Mouse (Mus musculus) hindbrain, embryonic 13.5 days (tissue): Measurements from ENCODE around the gene Slc5a7. TPM values are rescaled to one million over a fixed set of nuclear protein-coding genes. Genes with fewer than 3 reads are reported as not detected.

Experiments
- ATAC-seq: fragments of 200-750 bp; cut with Nextera tagmentation; 2 replicates; pipeline ENCODE4 v1.8.0; 2017; ENCODE audit warnings: moderate TSS enrichment; ENCODE audit not compliant: low FRiP score
- H3K27ac ChIP-seq: fragments of 300-500 bp; sonication (generic); 2 replicates; pipeline ENCODE4 v1.5.1; 2015; ENCODE audit warnings: inconsistent platforms, mild to moderate bottlenecking, moderate library complexity
- H3K27me3 ChIP-seq: fragments of 300-500 bp; sonication (generic); 2 replicates; pipeline ENCODE4 v1.6.1; 2015; ENCODE audit warnings: mild to moderate bottlenecking, inconsistent platforms
- H3K36me3 ChIP-seq: fragments of 300-500 bp; sonication (generic); 2 replicates; pipeline ENCODE4 v1.6.1; 2015; ENCODE audit warnings: mild to moderate bottlenecking, inconsistent platforms
- H3K4me1 ChIP-seq: fragments of 300-500 bp; sonication (generic); replicated peaks from 2 replicates; pipeline ENCODE4 v1.6.1; 2015; ENCODE audit warnings: inconsistent platforms
- H3K4me2 ChIP-seq: fragments of 300-500 bp; sonication (generic); 2 replicates; pipeline ENCODE4 v1.6.1; 2015; ENCODE audit warnings: inconsistent platforms, mild to moderate bottlenecking, moderate library complexity
- H3K4me3 ChIP-seq: fragments of 300-500 bp; sonication (generic); 2 replicates; pipeline ENCODE4 v1.5.1; 2015; ENCODE audit warnings: mild to moderate bottlenecking, inconsistent platforms
- H3K9ac ChIP-seq: fragments of 300-500 bp; sonication (generic); 2 replicates; pipeline ENCODE4 v1.6.1; 2015; ENCODE audit warnings: mild to moderate bottlenecking, inconsistent platforms
- H3K9me3 ChIP-seq: fragments of 300-500 bp; sonication (generic); 2 replicates; pipeline ENCODE4 v1.6.1; 2016; ENCODE audit warnings: inconsistent platforms
- WGBS: fragments of 180-500 bp; shearing (Covaris S2); methylation state at CpG from one replicate; pipeline ENCODE4 v1.1.7; 2015; 5-methylcytosine and 5-hydroxymethylcytosine counted together
- polyA plus RNA-seq: library from polyadenylated mRNA; unstranded; fragments of >200 nt; fragmentation: Nextera tagmentation; extraction: Ambion mirVana; gene quantifications from 2 replicates; pipeline ENCODE4 v1.2.1, GENCODE M21; 2015

Slc5a7 gene
- 5.4 and 6.2 TPM in 2 replicates for polyA plus RNA-seq

DNA sequence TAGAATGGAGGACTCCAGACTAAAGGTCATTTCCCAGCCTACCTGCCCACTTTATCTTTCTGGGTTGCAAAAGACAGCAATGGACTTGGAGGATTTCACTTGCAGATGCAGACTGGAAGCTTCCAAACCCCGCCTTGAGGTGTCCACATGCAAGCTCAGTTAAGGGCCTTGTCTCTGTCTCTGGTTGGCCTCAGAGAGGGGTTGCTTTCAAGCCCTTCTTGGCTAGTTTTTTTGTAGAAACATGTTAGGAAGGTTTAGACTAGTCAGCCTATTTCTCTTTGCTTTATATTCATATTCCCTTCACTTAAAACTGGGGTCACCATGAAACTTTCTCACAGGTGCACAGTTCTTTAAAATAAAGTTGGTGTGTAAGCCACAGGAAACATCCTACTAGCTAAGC, at the start of gene Slc5a7:
TSS of gene Slc5a7 (minus strand) at position 101 of the 400 bp plus-strand sequence.
- H3K4me2 ChIP-seq, result peak within 1 kb of the TSS; percentile 93
- peak within 1 kb of the TSS; percentile 70 for H3K9ac ChIP-seq
- no peaks in the 10 kb centered on the region for H3K36me3 ChIP-seq
- no peaks in the 10 kb centered on the region for H3K9me3 ChIP-seq
- 0 out of 2 replicates have a peak, but pooled peaks have one; percentile 5 for ATAC-seq
- H3K4me1 ChIP-seq, result peaks cover 8% of the 10 kb centered on the region
- H3K4me3 ChIP-seq, result peak within 1 kb of the TSS; percentile 54
- no peak within 1 kb of the TSS for H3K27ac ChIP-seq
- H3K27me3 ChIP-seq, result peaks cover 17% of the 10 kb centered on the region; the same call in 1 of the 2 replicates
- WGBS, result 61% methylated on average over 1 of the region's 1 CpGs

DNA sequence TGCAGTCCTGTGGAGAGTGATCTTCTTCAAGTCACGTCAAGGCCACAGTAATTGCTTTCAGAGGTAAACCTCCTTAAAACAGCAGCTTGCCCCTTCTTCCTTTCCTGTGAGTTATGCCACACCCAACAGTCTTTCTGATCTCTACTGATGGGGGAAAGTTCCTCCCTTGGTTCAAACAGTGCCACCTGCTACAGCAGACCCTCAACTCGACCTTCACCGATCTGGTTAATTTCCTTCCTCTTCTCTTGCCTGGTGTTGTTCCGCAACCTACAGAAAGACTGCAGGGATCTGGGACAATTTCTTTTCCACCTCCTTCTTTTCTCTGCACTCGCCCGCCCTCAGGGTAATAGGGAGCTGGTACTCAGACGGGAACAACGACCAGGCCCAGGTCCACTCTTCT, 48.8 kb upstream of the Slc5a7 start:
- Histone ChIP-seq H3K27ac (no peak overlapping the region), H3K27me3 (no peaks in the 10 kb centered on the region), H3K9ac (no peak overlapping the region), H3K36me3 (no peaks in the 10 kb centered on the region), H3K4me3 (no peak overlapping the region), H3K9me3 (no peaks in the 10 kb centered on the region), H3K4me1 (no peaks in the 10 kb centered on the region), H3K4me2 (no peak overlapping the region)
- ATAC-seq, result no peak
- WGBS, result 87% methylated on average over 8 of the region's 8 CpGs

DNA sequence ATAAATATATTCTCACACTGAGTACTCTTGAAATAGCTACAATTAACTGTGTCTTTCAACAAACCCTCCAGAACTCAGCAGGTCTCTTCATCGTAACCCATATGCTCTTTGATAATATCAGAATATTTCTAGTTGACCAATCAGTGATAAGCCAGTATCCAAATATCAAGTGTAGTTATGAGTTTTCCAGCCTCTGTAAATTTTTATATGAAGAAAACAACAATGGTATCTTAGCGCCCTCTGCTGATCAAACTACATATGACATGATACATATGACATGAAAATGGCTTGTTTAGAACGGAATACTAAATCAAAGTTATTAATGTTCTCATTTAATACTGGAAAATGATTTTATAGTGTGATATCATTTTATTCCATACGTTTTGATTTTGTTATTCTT, 44.6 kb upstream of the Slc5a7 start:
- Histone ChIP-seq H3K27me3 (no peaks in the 10 kb centered on the region), H3K4me2 (no peak overlapping the region), H3K9ac (no peak overlapping the region), H3K4me3 (no peak overlapping the region), H3K36me3 (no peaks in the 10 kb centered on the region), H3K4me1 (no peaks in the 10 kb centered on the region), H3K27ac (no peak overlapping the region), H3K9me3 (no peaks in the 10 kb centered on the region)
- ATAC-seq, result no peak
- WGBS, result 29% methylated on average over 4 of the region's 4 CpGs

DNA sequence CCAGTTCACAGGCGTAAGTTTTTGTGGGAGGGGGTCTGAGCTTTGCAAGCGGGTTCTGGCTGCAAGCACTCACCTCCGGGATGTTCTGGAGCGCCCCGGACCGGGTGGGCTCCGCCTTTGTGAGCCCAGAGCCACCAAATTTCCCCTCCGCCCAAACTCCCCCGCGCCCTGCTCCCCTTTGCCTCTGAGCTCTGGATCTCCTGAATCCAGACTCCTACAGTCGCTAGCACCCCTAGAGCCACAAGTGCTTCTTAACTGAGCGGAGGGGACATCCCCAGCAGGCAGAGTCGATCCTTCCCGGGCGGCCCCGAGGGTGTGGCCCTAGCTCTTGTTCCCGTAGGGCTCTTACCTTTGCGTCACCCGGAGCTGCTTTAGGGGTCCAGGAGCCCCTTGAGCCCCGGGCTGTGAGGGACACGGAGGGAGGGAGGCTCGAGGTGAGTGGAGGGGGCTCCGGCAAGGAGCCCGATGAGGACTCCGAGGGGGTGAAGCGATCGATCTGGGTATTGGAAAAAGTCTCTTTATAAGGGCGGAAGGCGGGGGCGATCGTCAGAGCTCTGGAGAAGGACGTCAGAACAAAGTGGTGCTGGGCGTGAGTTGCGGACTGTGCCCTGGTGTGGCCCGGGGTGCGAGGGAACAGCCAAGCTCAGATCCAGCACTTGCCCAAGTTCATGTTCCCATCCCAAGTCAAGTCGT, 456 bp downstream of the Slc5a7 start:
- H3K27ac ChIP-seq, result no peak overlapping the region
- under 1% methylated on average over 37 of the region's 37 CpGs for WGBS
- no peaks in the 10 kb centered on the region for H3K36me3 ChIP-seq
- peak overlapping the region; percentile 93 for H3K4me2 ChIP-seq
- H3K4me1 ChIP-seq, result peaks cover 8% of the 10 kb centered on the region
- peak; percentile 84 for ATAC-seq
- H3K9ac ChIP-seq, result peak overlapping the region; percentile 70
- H3K9me3 ChIP-seq, result no peaks in the 10 kb centered on the region
- peak overlapping the region; percentile 54 for H3K4me3 ChIP-seq
- peaks cover 17% of the 10 kb centered on the region; the same call in 1 of the 2 replicates for H3K27me3 ChIP-seq

DNA sequence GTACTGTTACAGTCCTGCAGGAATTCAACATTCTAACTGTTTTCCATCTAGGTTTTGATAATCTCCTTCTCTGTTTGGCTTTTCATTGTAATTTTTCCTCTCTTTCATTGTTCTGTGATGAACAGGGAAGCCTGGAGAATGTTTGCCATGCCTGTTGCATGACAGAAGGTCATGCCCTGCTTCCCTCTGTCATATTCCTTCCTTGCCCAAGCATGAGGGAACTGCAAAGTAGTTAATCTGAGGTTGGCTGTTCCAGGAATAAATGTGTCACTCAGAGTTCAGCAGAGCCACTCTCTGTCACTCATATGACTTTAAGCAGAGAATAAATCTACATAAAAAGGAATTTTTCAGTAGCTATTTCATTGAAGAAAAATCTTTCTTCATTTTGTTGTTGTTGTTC, 48.1 kb downstream of the Slc5a7 start:
- no peak for ATAC-seq

DNA sequence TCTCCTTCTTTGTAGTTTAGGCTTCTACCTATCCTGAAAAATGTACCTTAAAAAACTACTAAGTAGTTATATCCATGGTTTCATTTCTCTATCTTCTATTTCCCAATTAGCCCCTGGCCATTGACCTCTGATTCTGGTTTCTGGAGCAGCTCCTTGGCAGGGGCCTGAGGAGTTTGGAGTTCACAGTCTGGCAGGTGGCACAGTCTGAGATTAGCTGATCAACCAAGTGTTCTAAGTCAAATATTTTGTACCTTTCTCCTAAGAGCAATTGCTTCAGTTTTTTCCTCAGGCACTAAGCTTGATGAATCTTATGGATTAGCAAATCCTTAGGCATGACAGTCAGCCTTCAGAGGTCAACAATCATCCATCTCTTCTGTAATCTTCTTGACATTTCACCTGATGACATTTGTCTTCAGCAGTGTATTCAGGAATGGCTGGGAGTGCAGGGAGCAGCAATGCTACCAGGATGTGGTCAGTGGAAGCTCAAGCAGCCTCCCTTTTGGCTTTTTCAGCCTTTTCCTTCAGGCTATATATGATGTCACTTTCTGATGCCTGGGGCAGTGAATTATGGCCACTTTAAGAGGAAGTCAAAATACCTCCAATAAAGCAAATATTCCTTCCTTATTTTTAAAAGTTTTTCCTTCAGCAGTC, 55.1 kb downstream of the Slc5a7 start:
- Histone ChIP-seq H3K36me3 (no peaks in the 10 kb centered on the region), H3K9me3 (no peaks in the 10 kb centered on the region), H3K27ac (no peak overlapping the region), H3K4me2 (no peak overlapping the region), H3K9ac (no peak overlapping the region), H3K4me1 (no peaks in the 10 kb centered on the region), H3K4me3 (no peak overlapping the region), H3K27me3 (no peaks in the 10 kb centered on the region)
- no peak for ATAC-seq

More for the DNA sequence above, 48.1 kb downstream of the Slc5a7 start:
- no peak overlapping the region for H3K9ac ChIP-seq
- no peaks in the 10 kb centered on the region for H3K9me3 ChIP-seq
- H3K27ac ChIP-seq, result no peak overlapping the region
- H3K4me1 ChIP-seq, result no peaks in the 10 kb centered on the region
- no peak overlapping the region for H3K4me2 ChIP-seq
- H3K27me3 ChIP-seq, result no peaks in the 10 kb centered on the region
- no peaks in the 10 kb centered on the region for H3K36me3 ChIP-seq
- no peak overlapping the region for H3K4me3 ChIP-seq

DNA sequence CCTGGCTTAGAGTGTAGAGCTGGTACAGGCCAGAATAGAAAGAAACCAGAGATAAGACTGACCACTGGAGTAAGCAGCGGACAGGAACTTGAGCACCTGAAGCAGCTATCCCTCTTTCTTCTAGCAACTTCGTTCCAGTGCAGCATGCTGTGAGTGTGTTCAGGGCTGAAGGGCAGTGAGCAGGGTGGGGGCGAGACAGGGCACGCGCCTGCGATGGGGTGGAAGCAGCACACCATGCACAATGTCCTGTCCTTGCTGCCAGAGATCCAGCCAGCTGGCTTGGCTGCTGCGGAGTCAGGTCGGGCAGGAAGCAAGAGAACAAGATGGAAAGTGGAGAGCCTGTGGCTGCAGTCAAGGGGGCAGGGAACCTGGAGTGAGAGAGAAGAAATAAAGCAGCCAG, 59.4 kb downstream of the Slc5a7 start:
- Histone ChIP-seq H3K27ac (no peak overlapping the region), H3K4me1 (no peaks in the 10 kb centered on the region), H3K36me3 (no peaks in the 10 kb centered on the region), H3K4me2 (no peak overlapping the region), H3K9ac (no peak overlapping the region), H3K27me3 (no peaks in the 10 kb centered on the region), H3K9me3 (no peaks in the 10 kb centered on the region), H3K4me3 (no peak overlapping the region)
- WGBS, result 76% methylated on average over 8 of the region's 8 CpGs
- ATAC-seq, result no peak
